27 mouse cellular contexts compared by ENCODE assay signal in genomic region chr14:52310343-52310742, GRCm38 (mm10). TPM values are rescaled to one million over a fixed set of nuclear protein-coding genes. Genes with fewer than 3 reads are reported as not detected.
DNase-seq lines count a peak whose midpoint lies in the region; ATAC-seq and TF ChIP-seq lines count a peak whose summit lies in the region.
"Not testable (repeated sequence)": the region's sequence is repeated elsewhere in the genome, so short reads cannot be mapped to it uniquely, and the experiment has no call there.
"Had no signal": no experiment of that assay in that cellular context is flagged by ENCODE, and none has a peak within 500 bp of the region (broad histone marks: within the 10 kb centered on the region; RNA-seq: fewer than 3 reads in every experiment).

No protein-coding gene starts in this region.

- not testable (repeated sequence) for ATAC-seq in liver, embryonic 14.5 days (ENCODE audit: insufficient read depth); neural tube, embryonic 14.5 days (ENCODE audit: low read depth)

- in situ Hi-C loops in ES-E14 (cut with MboI; ENCODE audit: low sequenced_read_pairs in 2 of 2, unreplicated experiment in 2 of 2), result not testable (repeated sequence)

- not testable (repeated sequence) for H3K9ac ChIP-seq in ES-E14 (ENCODE audit: insufficient read depth, low read depth, low read length, poor library complexity, severe bottlenecking); liver, embryonic 14.5 days (replicated peaks); neural tube, embryonic 14.5 days (replicated peaks; ENCODE audit: low read depth, low read length)

- H3K27ac ChIP-seq in ES-E14 (ENCODE audit: insufficient read depth, low read depth, low read length, poor library complexity, severe bottlenecking); liver, embryonic 14.5 days; neural tube, embryonic 14.5 days (ENCODE audit: low read depth, low read length): not testable (repeated sequence)

- H3K4me1 ChIP-seq in ES-E14 (ENCODE audit: control insufficient read depth in 2 of 2, insufficient read depth in 2 of 2, low read length in 2 of 2, poor library complexity in 1 of 2), result peaks cover under 1 to 21% of the 10 kb centered on the region in 2 experiments; a peak in 3 of 4 replicates
- peaks cover 16 to 19% of the 10 kb centered on the region in 2 experiments for H3K4me1 ChIP-seq in liver, embryonic 14.5 days (replicated peaks; ENCODE audit: control insufficient read depth in 2 of 2, insufficient read depth in 2 of 2, low read length in 1 of 2)
- peaks cover 23% of the 10 kb centered on the region for H3K4me1 ChIP-seq in neural tube, embryonic 14.5 days (ENCODE audit: control insufficient read depth, insufficient read depth, low read length)

- 89% methylated on average over 5 of the region's 6 CpGs for WGBS in liver, embryonic 14.5 days (ENCODE audit: insufficient replicate concordance)
- WGBS in neural tube, embryonic 14.5 days, result 95% methylated on average over 5 of the region's 6 CpGs

- peak; percentile 36; the same call in 1 of the 2 replicates for TF ChIP-seq CTCF in liver, embryonic 14.5 days (IDR thresholded peaks at IDR 0.05; ENCODE audit: low read depth)

- H3K9me3 ChIP-seq in ES-E14 (ENCODE audit: control insufficient read depth, insufficient read depth, low read depth, low read length); liver, embryonic 14.5 days (ENCODE audit: control insufficient read depth, low read length); neural tube, embryonic 14.5 days (ENCODE audit: control insufficient read depth, low read length): not testable (repeated sequence)

- not testable (repeated sequence) for TF ChIP-seq EP300 in liver, embryonic 14.5 days (IDR thresholded peaks at IDR 0.05; ENCODE audit: low read depth)

- H3K4me3 ChIP-seq in ES-E14 (ENCODE audit: insufficient read depth in 1 of 2, low read depth in 1 of 2, low read length in 2 of 2, poor library complexity in 1 of 2, severe bottlenecking in 1 of 2); liver, embryonic 14.5 days (ENCODE audit: insufficient read depth in 1 of 2, low read depth in 2 of 2, low read length in 2 of 2); neural tube, embryonic 14.5 days (ENCODE audit: low read depth, low read length): not testable (repeated sequence)

- peak; percentile 33 for DNase-seq in A20 (ENCODE audit: low read depth, low spot score)
- not testable (repeated sequence) for DNase-seq in ES-E14 (ENCODE audit: low read depth, low spot score); liver, embryonic 14.5 days (ENCODE audit: low read depth in 3 of 3, low spot score in 3 of 3)
- DNase-seq in cerebellum, adult 9-10 months, result peak; percentile 54
- peak; percentile 48 for DNase-seq in induced T-regulatory cell, adult 2 months (ENCODE audit: low read depth)
- peak; percentile 42 for DNase-seq in thymus, postnatal 14 days

- H3K36me3 ChIP-seq in ES-E14 (ENCODE audit: control insufficient read depth, insufficient read depth, low read length, poor library complexity, severe bottlenecking), result peaks cover 16% of the 10 kb centered on the region; the same call in 1 of the 2 replicates
- not testable (repeated sequence) for H3K36me3 ChIP-seq in liver, embryonic 14.5 days (replicated peaks; ENCODE audit: control insufficient read depth, insufficient read depth, low read depth)
- H3K36me3 ChIP-seq in neural tube, embryonic 14.5 days (ENCODE audit: control insufficient read depth, insufficient read depth, low read length), result peaks cover 26% of the 10 kb centered on the region

- not testable (repeated sequence) for H3K4me2 ChIP-seq in liver, embryonic 14.5 days (ENCODE audit: low read depth)
- H3K4me2 ChIP-seq in neural tube, embryonic 14.5 days (ENCODE audit: low read depth, low read length), result peak overlapping the region; percentile 18; the same call in 1 of the 2 replicates

- peaks cover 14% of the 10 kb centered on the region for H3K27me3 ChIP-seq in liver, embryonic 14.5 days (ENCODE audit: control insufficient read depth, insufficient read depth, low read length)
- not testable (repeated sequence) for H3K27me3 ChIP-seq in neural tube, embryonic 14.5 days (ENCODE audit: control insufficient read depth, insufficient read depth, low read length)

TF ChIP-seq in ES-E14, 5 proteins besides CTCF, POLR2A, EP300 and RAD21:
- 0 out of 2 replicates have a peak, but pooled peaks have one; percentile 28 for TF ChIP-seq ZNF384 (IDR thresholded peaks at IDR 0.05; ENCODE audit: low read depth, low read length)

RNA-seq across cellular contexts. Expression of gene Mettl3, which starts 5.4 kb away (rescaled TPM):
- 22.0 and 50.3 TPM in 2 replicates for total RNA-seq in ES-E14 (2012; rRNA removed)
- polyA plus RNA-seq in liver, embryonic 14.5 days (2012; rRNA removed), result 14.5 and 15.3 TPM in 2 replicates
- 18.1 and 18.2 TPM in 2 replicates for polyA plus RNA-seq in liver, embryonic 14.5 days (2014; fragmentation: Nextera tagmentation; extraction: Ambion mirVana)
- 41.1 and 42.5 TPM in 2 replicates for polyA plus RNA-seq in neural tube, embryonic 14.5 days (2014; fragmentation: Nextera tagmentation; extraction: Ambion mirVana)

RNA-seq across cellular contexts. Expression of gene Sall2, which starts 18.2 kb away (rescaled TPM):
- total RNA-seq in ES-E14 (2012; rRNA removed), result 4.3 and 5.0 TPM in 2 replicates
- polyA plus RNA-seq in liver, embryonic 14.5 days (2012; rRNA removed), result 0.76 and 0.84 TPM in 2 replicates
- polyA plus RNA-seq in liver, embryonic 14.5 days (2014; fragmentation: Nextera tagmentation; extraction: Ambion mirVana), result 0.54 and 0.66 TPM in 2 replicates
- 42.4 and 52.4 TPM in 2 replicates for polyA plus RNA-seq in neural tube, embryonic 14.5 days (2014; fragmentation: Nextera tagmentation; extraction: Ambion mirVana)

RNA-seq across cellular contexts. Expression of gene Rab2b, which starts 31.0 kb away (rescaled TPM):
- total RNA-seq in ES-E14 (2012; rRNA removed), result 2.6 and 4.9 TPM in 2 replicates
- 2.9 and 3.1 TPM in 2 replicates for polyA plus RNA-seq in liver, embryonic 14.5 days (2012; rRNA removed)
- polyA plus RNA-seq in liver, embryonic 14.5 days (2014; fragmentation: Nextera tagmentation; extraction: Ambion mirVana), result 1.9 and 2.6 TPM in 2 replicates
- 69.4 TPM in 2 replicates for polyA plus RNA-seq in neural tube, embryonic 14.5 days (2014; fragmentation: Nextera tagmentation; extraction: Ambion mirVana)

RNA-seq across cellular contexts. Expression of gene Tox4, which starts 31.4 kb away (rescaled TPM):
- total RNA-seq in ES-E14 (2012; rRNA removed), result 21.3 and 29.1 TPM in 2 replicates
- polyA plus RNA-seq in liver, embryonic 14.5 days (2012; rRNA removed), result 8.5 and 10.1 TPM in 2 replicates
- 16.6 and 17.2 TPM in 2 replicates for polyA plus RNA-seq in liver, embryonic 14.5 days (2014; fragmentation: Nextera tagmentation; extraction: Ambion mirVana)
- polyA plus RNA-seq in neural tube, embryonic 14.5 days (2014; fragmentation: Nextera tagmentation; extraction: Ambion mirVana), result 49.0 and 69.3 TPM in 2 replicates

RNA-seq across cellular contexts. Expression of gene Olfr1513, which starts 45.9 kb away (rescaled TPM):
- total RNA-seq in ES-E14 (2012; rRNA removed), result not detected in 2 replicates
- polyA plus RNA-seq in liver, embryonic 14.5 days (2012; rRNA removed), result not detected in 2 replicates
- not detected in 2 replicates for polyA plus RNA-seq in liver, embryonic 14.5 days (2014; fragmentation: Nextera tagmentation; extraction: Ambion mirVana)
- not detected in 2 replicates for polyA plus RNA-seq in neural tube, embryonic 14.5 days (2014; fragmentation: Nextera tagmentation; extraction: Ambion mirVana)
- total RNA-seq: adrenal gland, postnatal 25 days; gastrocnemius, postnatal 14 days; heart, postnatal 10 days; left cerebral cortex, adult 18-20 months; left cerebral cortex, postnatal 36 days had no signal
- polyA plus RNA-seq: C2C12; cortical plate, adult 2 months; embryonic facial prominence, embryonic 11.5 days; forebrain, embryonic 10.5 days; forebrain, embryonic 16.5 days; heart, embryonic 12.5 days; hindbrain, embryonic 10.5 days; hindbrain, embryonic 16.5 days; kidney, embryonic 15.5 days; limb, embryonic 14.5 days; liver, embryonic 15.5 days; lung, embryonic 16.5 days; macrophage; midbrain, embryonic 15.5 days; myocyte had no signal

Comparison
In these comparisons a context has a peak if more than half of its experiments do, and no peak if none do; other contexts are left out.
1. RNA of gene Sall2, which starts 18.2 kb away (polyA plus RNA-seq): 42.4 to 52.4 TPM in neural tube, embryonic 14.5 days; 0.54 to 0.84 TPM in liver, embryonic 14.5 days; every median in the first group is over 10 times any median in the second.
2. RNA of gene Rab2b, which starts 31.0 kb away (polyA plus RNA-seq): 69.4 TPM in neural tube, embryonic 14.5 days; 1.9 to 3.1 TPM in liver, embryonic 14.5 days; every median in the first group is over 10 times any median in the second.